21 mouse cellular contexts compared by ENCODE assay signal in the genomic region with DNA sequence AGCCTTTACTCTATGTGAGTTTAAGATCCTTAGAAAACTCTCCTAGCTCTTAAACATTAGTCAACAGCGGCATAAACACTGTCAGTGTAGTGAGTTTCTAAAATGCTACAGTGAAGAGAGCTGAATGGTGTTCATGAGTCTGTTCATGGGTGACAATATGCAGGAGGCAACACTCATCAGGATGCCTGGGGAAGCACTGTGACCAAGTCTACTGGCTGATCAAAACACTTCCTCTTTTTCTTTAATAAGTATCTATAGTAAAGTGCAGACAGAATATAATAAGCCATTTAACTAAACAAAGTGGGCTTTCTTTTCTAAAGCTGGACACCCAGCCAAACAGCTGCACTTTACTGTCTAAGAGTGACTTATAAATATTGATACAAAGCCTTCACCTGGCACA. TPM values are rescaled to one million over a fixed set of nuclear protein-coding genes. Genes with fewer than 3 reads are reported as not detected.
DNase-seq lines count a peak whose midpoint lies in the region; ATAC-seq and TF ChIP-seq lines count a peak whose summit lies in the region.
"Had no signal": no experiment of that assay in that cellular context is flagged by ENCODE, and none has a peak within 500 bp of the region (broad histone marks: within the 10 kb centered on the region; RNA-seq: fewer than 3 reads in every experiment).

No protein-coding gene starts in this region.

- ATAC-seq in intestine, embryonic 14.5 days (replicated peaks; ENCODE audit: low FRiP score, low TSS enrichment, low read depth), result no peak
- no peak for ATAC-seq in intestine, postnatal 0 days
- peak; percentile 69 for ATAC-seq in common myeloid progenitor, adult 5-6 weeks (replicated peaks; ENCODE audit: low read depth, poor library complexity, severe bottlenecking)
- ATAC-seq: forebrain, embryonic 16.5 days had no signal

- H3K4me1 ChIP-seq in intestine, embryonic 14.5 days (replicated peaks; ENCODE audit: control insufficient read depth, insufficient read depth, low read length), result 0 out of 2 replicates have a peak, but pooled peaks cover 4% of the 10 kb centered on the region
- no peaks in the 10 kb centered on the region for H3K4me1 ChIP-seq in intestine, postnatal 0 days (replicated peaks; ENCODE audit: control insufficient read depth, insufficient read depth, low read length)
- no peaks in the 10 kb centered on the region for H3K4me1 ChIP-seq in hindbrain, embryonic 10.5 days (replicated peaks)
- H3K4me1 ChIP-seq: embryonic facial prominence, embryonic 12.5 days; forebrain, embryonic 12.5 days had no signal

- H3K36me3 ChIP-seq in intestine, embryonic 14.5 days (ENCODE audit: control insufficient read depth, insufficient read depth, low read length), result peaks cover 45% of the 10 kb centered on the region
- peaks cover 19% of the 10 kb centered on the region for H3K36me3 ChIP-seq in intestine, postnatal 0 days (ENCODE audit: control insufficient read depth, insufficient read depth)
- peaks cover 1% of the 10 kb centered on the region; the same call in 1 of the 2 replicates for H3K36me3 ChIP-seq in splenic B cell, adult 2 months (ENCODE audit: control insufficient read depth, insufficient read depth, low read length, poor library complexity, severe bottlenecking)
- H3K36me3 ChIP-seq in hindbrain, embryonic 10.5 days, result peaks cover 65% of the 10 kb centered on the region

- no peak for DNase-seq in intestine, embryonic 14.5 days (ENCODE audit: low spot score)
- DNase-seq in 416B (ENCODE audit: low read depth), result peak; percentile 19
- DNase-seq in splenic B cell, adult 2 months (ENCODE audit: low read depth, low spot score), result peak; percentile 13
- DNase-seq in hindbrain, embryonic 10.5 days (ENCODE audit: low spot score), result no peak
- no peak for DNase-seq in heart, postnatal 4 days
- DNase-seq: adrenal gland, adult 8-10 months; adrenal gland, postnatal 36 days; cerebellum, adult 2 months; cerebellum, postnatal 10 days; embryo, embryonic 11 days; gastrocnemius, postnatal 14 days; heart, postnatal 36 days; kidney, adult 18-20 months had no signal

- no peak overlapping the region for H3K9ac ChIP-seq in intestine, embryonic 14.5 days (ENCODE audit: low read length)
- H3K9ac ChIP-seq in intestine, postnatal 0 days (ENCODE audit: low read depth, low read length), result no peak overlapping the region
- H3K9ac ChIP-seq: embryonic facial prominence, embryonic 12.5 days; forebrain, embryonic 12.5 days; heart, embryonic 13.5 days; hindbrain, embryonic 14.5 days had no signal

- H3K27me3 ChIP-seq in intestine, embryonic 14.5 days (replicated peaks; ENCODE audit: control insufficient read depth, insufficient read depth, low read length), result no peaks in the 10 kb centered on the region
- no peaks in the 10 kb centered on the region for H3K27me3 ChIP-seq in intestine, postnatal 0 days (replicated peaks; ENCODE audit: control insufficient read depth, insufficient read depth, low read length)
- no peaks in the 10 kb centered on the region for H3K27me3 ChIP-seq in splenic B cell, adult 2 months (ENCODE audit: control insufficient read depth, insufficient read depth, low read length, poor library complexity, severe bottlenecking)
- H3K27me3 ChIP-seq in hindbrain, embryonic 10.5 days (ENCODE audit: insufficient read depth, poor library complexity, severe bottlenecking), result no peaks in the 10 kb centered on the region
- H3K27me3 ChIP-seq: CH12.LX; embryonic facial prominence, embryonic 12.5 days; forebrain, embryonic 12.5 days; heart, embryonic 13.5 days had no signal

- peak overlapping the region; percentile 18; the same call in 1 of the 2 replicates for H3K27ac ChIP-seq in intestine, embryonic 14.5 days (ENCODE audit: low read depth)
- H3K27ac ChIP-seq in intestine, postnatal 0 days (ENCODE audit: low read depth, low read length), result no peak overlapping the region
- no peak overlapping the region for H3K27ac ChIP-seq in hindbrain, embryonic 10.5 days
- H3K27ac ChIP-seq: embryonic facial prominence, embryonic 12.5 days; forebrain, embryonic 12.5 days; heart, embryonic 13.5 days; hindbrain, embryonic 14.5 days had no signal

- no peak for TF ChIP-seq CTCF in intestine, postnatal 0 days (IDR thresholded peaks at IDR 0.05; ENCODE audit: low read depth)

- H3K4me3 ChIP-seq in intestine, embryonic 14.5 days (ENCODE audit: low read depth, low read length), result no peak overlapping the region
- no peak overlapping the region for H3K4me3 ChIP-seq in intestine, postnatal 0 days (ENCODE audit: low read depth, low read length)
- H3K4me3 ChIP-seq in hindbrain, embryonic 10.5 days, result no peak overlapping the region
- H3K4me3 ChIP-seq: embryonic facial prominence, embryonic 12.5 days; forebrain, embryonic 12.5 days; heart, embryonic 13.5 days had no signal

- H3K4me2 ChIP-seq in intestine, embryonic 14.5 days (ENCODE audit: low read length), result no peak overlapping the region
- no peak overlapping the region for H3K4me2 ChIP-seq in intestine, postnatal 0 days (replicated peaks; ENCODE audit: low read depth)
- H3K4me2 ChIP-seq: embryonic facial prominence, embryonic 12.5 days; forebrain, embryonic 12.5 days; heart, embryonic 13.5 days; hindbrain, embryonic 14.5 days had no signal

- WGBS in intestine, embryonic 14.5 days, result 67% methylated on average over 1 of the region's 1 CpGs
- WGBS in intestine, postnatal 0 days, result 63% methylated on average over 1 of the region's 1 CpGs
- WGBS in hindbrain, embryonic 10.5 days, result 82% methylated on average over 1 of the region's 1 CpGs

- H3K9me3 ChIP-seq in intestine, embryonic 14.5 days (ENCODE audit: control insufficient read depth, low read length), result no peaks in the 10 kb centered on the region
- no peaks in the 10 kb centered on the region for H3K9me3 ChIP-seq in intestine, postnatal 0 days (ENCODE audit: control insufficient read depth)
- H3K9me3 ChIP-seq in hindbrain, embryonic 10.5 days, result no peaks in the 10 kb centered on the region
- H3K9me3 ChIP-seq: embryonic facial prominence, embryonic 12.5 days; forebrain, embryonic 12.5 days; heart, embryonic 13.5 days had no signal

RNA-seq across cellular contexts. Expression of a gene that starts 37.3 kb away (rescaled TPM):
- polyA plus RNA-seq in intestine, embryonic 14.5 days (2014; fragmentation: Nextera tagmentation; extraction: Ambion mirVana), result 96.4 and 113 TPM in 2 replicates
- 32.9 and 35.5 TPM in 2 replicates for polyA plus RNA-seq in intestine, postnatal 0 days (2015; fragmentation: Nextera tagmentation; extraction: Ambion mirVana)
- total RNA-seq in common myeloid progenitor, adult 5-6 weeks (2017), result 39.8 and 39.9 TPM in 2 replicates
- polyA plus RNA-seq in hindbrain, embryonic 10.5 days (2016; fragmentation: Nextera tagmentation; extraction: Ambion mirVana), result 84.5 and 96.8 TPM in 2 replicates
- 10 to 100 TPM; 32.9 to 39.4 TPM for total RNA-seq in heart, postnatal 4 days (2021)

RNA-seq across cellular contexts. Expression of a gene that starts 56.2 kb away (rescaled TPM):
- polyA plus RNA-seq in intestine, embryonic 14.5 days (2014; fragmentation: Nextera tagmentation; extraction: Ambion mirVana), result 13.0 and 14.7 TPM in 2 replicates
- polyA plus RNA-seq in intestine, postnatal 0 days (2015; fragmentation: Nextera tagmentation; extraction: Ambion mirVana), result 8.7 and 10.3 TPM in 2 replicates
- not detected in 2 replicates for total RNA-seq in common myeloid progenitor, adult 5-6 weeks (2017)
- polyA plus RNA-seq in hindbrain, embryonic 10.5 days (2016; fragmentation: Nextera tagmentation; extraction: Ambion mirVana), result 1.4 and 2.1 TPM in 2 replicates
- 10 to 100 TPM; 35.0 to 75.2 TPM for total RNA-seq in heart, postnatal 4 days (2021)
- total RNA-seq: CH12.LX had no signal

Comparison
In these comparisons a context has a peak if more than half of its experiments do, and no peak if none do; other contexts are left out.
1. DNase-seq: peak in 416B (single experiment) and splenic B cell, adult 2 months (single experiment); none in intestine, embryonic 14.5 days (single experiment), hindbrain, embryonic 10.5 days (single experiment) and heart, postnatal 4 days (single experiment).